Mouse (Mus musculus) bone marrow, adult 2 months (tissue): ENCODE data around the gene Cd36. TPM values are rescaled to one million over a fixed set of nuclear protein-coding genes. Genes with fewer than 3 reads are reported as not detected.

ENCODE experiments used
- H3K27ac ChIP-seq: fragments of 200-500 bp; 2 replicates; pipeline ENCODE4 v1.5.1; 2012; ENCODE audit warnings: low read depth, mild to moderate bottlenecking, control low read depth, inconsistent platforms, low read length; ENCODE audit not compliant: control insufficient read depth, poor library complexity, insufficient read depth
- H3K4me1 ChIP-seq: fragments of 200-500 bp; 2 replicates; pipeline ENCODE4 v1.6.1; 2011; ENCODE audit warnings: low read length; ENCODE audit not compliant: control insufficient read depth, insufficient read depth
- H3K4me3 ChIP-seq: fragments of 200-500 bp; replicated peaks from 2 replicates; pipeline ENCODE3; 2011; ENCODE audit warnings: mild to moderate bottlenecking, low read depth, low read length, control low read depth; ENCODE audit not compliant: control insufficient read depth
- CTCF ChIP-seq: fragments of 200-500 bp; IDR thresholded peaks from 2 replicates; pipeline ENCODE4 v1.5.1; 2011; ENCODE audit warnings: low read length, control low read depth; ENCODE audit not compliant: control insufficient read depth, insufficient read depth
- POLR2A ChIP-seq: fragments of 200-500 bp; IDR thresholded peaks from 2 replicates; pipeline ENCODE4 v1.6.1; 2011; ENCODE audit warnings: low read depth, mild to moderate bottlenecking, control low read depth, low read length, borderline replicate concordance; ENCODE audit not compliant: control insufficient read depth
- WGBS: fragments of 180-500 bp; shearing (Covaris S2); methylation state at CpG from one replicate; pipeline ENCODE4 v1.1.7; 2018; 5-methylcytosine and 5-hydroxymethylcytosine counted together
- polyA plus RNA-seq: library from polyadenylated mRNA; stranded (reverse); fragments of >200 nt; gene quantifications from 2 replicates; pipeline ENCODE4 v1.2.4, GENCODE M21; 2011; ENCODE audit warnings: low replicate concordance; ENCODE audit not compliant: missing spikeins, insufficient read depth, insufficient read length

The Cd36 gene
- polyA plus RNA-seq, 1 experiment, result 20.1 TPM

DNA sequence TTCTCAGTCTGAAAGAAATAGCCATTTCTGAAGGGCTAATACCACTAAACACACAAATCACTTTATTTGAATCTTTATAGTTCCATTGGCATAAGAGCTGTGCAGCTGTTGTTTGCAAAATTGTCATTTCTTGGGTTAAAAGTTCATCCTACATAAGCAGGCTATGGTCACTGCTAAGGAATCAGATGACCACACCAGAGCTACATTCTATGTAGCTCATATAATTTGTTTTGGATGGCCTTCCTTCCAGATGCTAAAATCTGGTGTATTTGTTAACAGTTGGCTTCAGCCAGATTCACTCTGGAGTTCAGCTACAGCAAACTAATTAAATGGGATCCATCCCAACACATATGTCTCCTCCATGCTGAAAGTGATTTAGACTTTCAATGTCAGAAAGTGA, 142.1 kb downstream of the Cd36 start:
- Histone ChIP-seq H3K27ac (no peak overlapping the region), H3K4me3 (no peak overlapping the region), H3K4me1 (no peaks in the 10 kb centered on the region)
- TF ChIP-seq POLR2A, result no peak

DNA sequence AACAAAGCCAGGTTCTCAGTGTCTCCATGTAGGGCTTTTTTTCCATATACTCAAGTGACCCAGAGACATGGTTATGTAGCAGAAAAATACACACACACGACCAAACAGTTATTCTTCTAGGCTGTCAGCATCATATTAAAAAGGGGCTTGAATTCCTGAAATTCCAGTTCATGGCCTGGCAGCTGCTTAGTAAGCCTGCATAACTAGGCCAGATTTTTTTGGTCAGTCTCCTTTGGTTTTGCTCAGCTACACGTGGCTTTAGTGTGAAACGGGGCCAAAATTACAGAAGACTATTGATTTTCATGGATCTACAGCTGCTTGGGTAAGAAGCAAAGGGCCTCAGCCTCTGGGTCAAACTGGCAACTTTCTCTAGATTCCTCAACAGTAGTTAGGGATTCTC, 148.8 kb downstream of the Cd36 start:
- 68% methylated on average over 3 of the region's 3 CpGs for WGBS
- no peaks in the 10 kb centered on the region for H3K4me1 ChIP-seq
- TF ChIP-seq CTCF, result no peak
- TF ChIP-seq POLR2A, result no peak
- H3K27ac ChIP-seq, result no peak overlapping the region
- no peak overlapping the region for H3K4me3 ChIP-seq

Other genes starting within 250 kb of the Cd36 start
- not detected in 2 replicates for gene Gnat3, start 73.7 kb upstream of the Cd36 start, polyA plus RNA-seq